Mouse (Mus musculus): Measurements from ENCODE around the gene Lrrc8d. TPM values are rescaled to one million over a fixed set of nuclear protein-coding genes. Genes with fewer than 3 reads are reported as not detected.

The Lrrc8d gene
- total and polyA plus RNA-seq, 3 experiments, result 7.0 to 26.1 (median 16.6) TPM

- Histone ChIP-seq H3K36me3 (replicated peaks in 1 of 2; ENCODE audit: control insufficient read depth in 1 of 2, insufficient read depth in 1 of 2, low read length in 1 of 2) (peaks cover 7 to 19% of the 10 kb centered on the region in 2 experiments), H3K4me3 (replicated peaks in 1 of 3; ENCODE audit: low read depth in 2 of 3, low read length in 2 of 3, poor library complexity in 1 of 3) (peak overlapping the region in 2 of 3 experiments; percentile 86 to 91), H3K9ac (ENCODE audit: insufficient read depth, low read depth) (peak overlapping the region; percentile 96), H3K4me2 (ENCODE audit: insufficient read depth, low read depth, poor library complexity, severe bottlenecking) (peak overlapping the region; percentile 79), H3K27me3 (replicated peaks) (no peaks in the 10 kb centered on the region), H3K79me2 (replicated peaks; ENCODE audit: control insufficient read depth, extremely low read depth, insufficient read depth, poor library complexity, severe bottlenecking) (peaks cover 30% of the 10 kb centered on the region), H3K4me1 (ENCODE audit: control insufficient read depth in 1 of 2, insufficient read depth in 2 of 2) (peaks cover 20 to 48% of the 10 kb centered on the region in 2 experiments), H3K9me3 (replicated peaks; ENCODE audit: low read length) (no peaks in the 10 kb centered on the region), H3K27ac (ENCODE audit: insufficient read depth, low read depth) (peak overlapping the region; percentile 17; the same call in 1 of the 2 replicates)
- TF ChIP-seq ZC3H11A (IDR thresholded peaks at IDR 0.05; ENCODE audit: low read depth, low read length) (no peak), ELF1 (IDR thresholded peaks at IDR 0.05; ENCODE audit: low read depth, low read length) (peak; percentile 23; the same call in 1 of the 2 replicates), POLR2A (IDR thresholded peaks at IDR 0.05; ENCODE audit: low read depth, low read length) (no peak), USF1 (IDR thresholded peaks at IDR 0.05; ENCODE audit: low read depth, low read length) (no peak), MAFK (IDR thresholded peaks at IDR 0.05; ENCODE audit: insufficient replicate concordance, low read length) (no peak), ZKSCAN1 (IDR thresholded peaks at IDR 0.05; ENCODE audit: borderline replicate concordance, low read depth, low read length) (no peak), CHD1 (IDR thresholded peaks at IDR 0.05; ENCODE audit: low read depth, low read length) (0 out of 2 replicates have a peak, but pooled peaks have one; percentile 2)
- dilution Hi-C loops (cut with MboI; ENCODE audit: extremely low pct_ligation_motif_present, extremely low pct_unique_long_range_greater_than_20kb, low sequenced_read_pairs), result no loop called here
- in situ Hi-C loops (cut with MboI; ENCODE audit: low pct_ligation_motif_present, low pct_unique_long_range_greater_than_20kb, low sequenced_read_pairs), result loop anchor here (5.0 kb wide), 1 partner anchor 34 kb away; no protein-coding TSS in a partner anchor
- DNase-seq (ENCODE audit: extremely low read depth), result no peak
These were observed 1.1 kb upstream of the Lrrc8d start for GRCm38 (mm10) chr5:105698694-105699093.

- H3K79me2 ChIP-seq (replicated peaks; ENCODE audit: control insufficient read depth, extremely low read depth, insufficient read depth, poor library complexity, severe bottlenecking), result peaks cover 46% of the 10 kb centered on the region
- no peaks in the 10 kb centered on the region for H3K27me3 ChIP-seq (replicated peaks)
- dilution Hi-C loops (cut with MboI; ENCODE audit: extremely low pct_ligation_motif_present, extremely low pct_unique_long_range_greater_than_20kb, low sequenced_read_pairs), result no loop called here
These were observed 492 bp downstream of the Lrrc8d start for GRCm38 (mm10) chr5:105700070-105700851.

More at GRCm38 (mm10) chr5:105700070-105700851, 492 bp downstream of the Lrrc8d start:
- peak; percentile 69 for DNase-seq (ENCODE audit: extremely low read depth)
- H3K4me1 ChIP-seq (ENCODE audit: control insufficient read depth in 1 of 2, insufficient read depth in 2 of 2), result peaks cover 14 to 48% of the 10 kb centered on the region in 2 experiments
- TF ChIP-seq POLR2A (IDR thresholded peaks at IDR 0.05; ENCODE audit: low read depth, low read length), result peak; percentile 63
- peak; percentile 79; the same call in 1 of the 2 replicates for TF ChIP-seq MAZ (IDR thresholded peaks at IDR 0.05; ENCODE audit: low read depth, low read length)
- peak; percentile 11 for TF ChIP-seq MEF2A (IDR thresholded peaks at IDR 0.05; ENCODE audit: borderline replicate concordance, low read depth, low read length)
- TF ChIP-seq UBTF (IDR thresholded peaks at IDR 0.05; ENCODE audit: low read depth, low read length), result peak; percentile 85
- TF ChIP-seq POLR2AphosphoS2 (IDR thresholded peaks at IDR 0.05; ENCODE audit: low read depth, low read length), result peak; percentile 69; the same call in 1 of the 2 replicates
- TF ChIP-seq CTCF (conservative IDR thresholded peaks at IDR 0.05 in 1 of 2, IDR thresholded peaks at IDR 0.05 in 1 of 2; ENCODE audit: low read depth in 2 of 2, low read length in 2 of 2), result peak in 1 of 2 experiments; percentile 8; a peak in 1 of 4 replicates
- TF ChIP-seq ELF1 (IDR thresholded peaks at IDR 0.05; ENCODE audit: low read depth, low read length), result peak; percentile 42; the same call in 1 of the 2 replicates
- TF ChIP-seq IRF4 (IDR thresholded peaks at IDR 0.05; ENCODE audit: low read depth, low read length), result 0 out of 2 replicates have a peak, but pooled peaks have one; percentile 46
- no peak for TF ChIP-seq CHD2 (IDR thresholded peaks at IDR 0.05; ENCODE audit: low read length)
- TF ChIP-seq ZC3H11A (IDR thresholded peaks at IDR 0.05; ENCODE audit: low read depth, low read length), result no peak
- TF ChIP-seq NRF1 (IDR thresholded peaks at IDR 0.05; ENCODE audit: low read depth, low read length), result peak; percentile 29; the same call in 1 of the 2 replicates
- TF ChIP-seq SIN3A (IDR thresholded peaks at IDR 0.05; ENCODE audit: low read length), result no peak; the same call in 1 of the 2 replicates
- TF ChIP-seq RAD21 (IDR thresholded peaks at IDR 0.05; ENCODE audit: low read depth, low read length), result peak; percentile 18
- TF ChIP-seq NELFE (IDR thresholded peaks at IDR 0.05; ENCODE audit: low read depth, low read length), result peak; percentile 52; the same call in 1 of the 2 replicates
- TF ChIP-seq TCF12 (IDR thresholded peaks at IDR 0.05; ENCODE audit: low read depth, low read length), result peak; percentile 85
- peak; percentile 18; the same call in 1 of the 2 replicates for TF ChIP-seq MAX (IDR thresholded peaks at IDR 0.05; ENCODE audit: low read length)
- TF ChIP-seq ZMIZ1 (IDR thresholded peaks at IDR 0.05; ENCODE audit: low read depth, low read length), result no peak; the same call in 1 of the 2 replicates
- peak; percentile 33; the same call in 1 of the 2 replicates for TF ChIP-seq MXI1 (IDR thresholded peaks at IDR 0.05; ENCODE audit: low read depth, low read length)
- no peak for TF ChIP-seq MAFK (IDR thresholded peaks at IDR 0.05; ENCODE audit: insufficient replicate concordance, low read length)
- TF ChIP-seq BHLHE40 (IDR thresholded peaks at IDR 0.05; ENCODE audit: low read depth, low read length), result peak; percentile 22; the same call in 1 of the 2 replicates
- peak; percentile 52; the same call in 1 of the 2 replicates for TF ChIP-seq TBP (conservative IDR thresholded peaks at IDR 0.05; ENCODE audit: low read depth, low read length)
- in situ Hi-C loops (cut with MboI; ENCODE audit: low pct_ligation_motif_present, low pct_unique_long_range_greater_than_20kb, low sequenced_read_pairs), result no loop called here
- H3K9me3 ChIP-seq (replicated peaks; ENCODE audit: low read length), result no peaks in the 10 kb centered on the region
- H3K9ac ChIP-seq (ENCODE audit: insufficient read depth, low read depth), result peak overlapping the region; percentile 96
- H3K4me3 ChIP-seq (replicated peaks in 1 of 3; ENCODE audit: low read depth in 2 of 3, low read length in 2 of 3, poor library complexity in 1 of 3), result peak overlapping the region; percentile 86 to 95 (median 91)
- peaks cover 14 to 27% of the 10 kb centered on the region in 2 experiments for H3K36me3 ChIP-seq (replicated peaks in 1 of 2; ENCODE audit: control insufficient read depth in 1 of 2, insufficient read depth in 1 of 2, low read length in 1 of 2)
- H3K27ac ChIP-seq (ENCODE audit: insufficient read depth, low read depth), result peak overlapping the region; percentile 87
- H3K4me2 ChIP-seq (ENCODE audit: insufficient read depth, low read depth, poor library complexity, severe bottlenecking), result no peak overlapping the region

Data from CH12.LX (cell line).